Mouse (Mus musculus): ENCODE results near the gene Pah.
A peak's percentile ranks its signal among the peaks of the same experiment; 100 is the strongest.

Gene Pah

GRCm38 (mm10) chr10:87508581-87508980, 13.0 kb upstream of the Pah start:
- no peak for DNase-seq

GRCm38 (mm10) chr10:87513052-87513451, 8.5 kb upstream of the Pah start:
- no peak for DNase-seq

DNA sequence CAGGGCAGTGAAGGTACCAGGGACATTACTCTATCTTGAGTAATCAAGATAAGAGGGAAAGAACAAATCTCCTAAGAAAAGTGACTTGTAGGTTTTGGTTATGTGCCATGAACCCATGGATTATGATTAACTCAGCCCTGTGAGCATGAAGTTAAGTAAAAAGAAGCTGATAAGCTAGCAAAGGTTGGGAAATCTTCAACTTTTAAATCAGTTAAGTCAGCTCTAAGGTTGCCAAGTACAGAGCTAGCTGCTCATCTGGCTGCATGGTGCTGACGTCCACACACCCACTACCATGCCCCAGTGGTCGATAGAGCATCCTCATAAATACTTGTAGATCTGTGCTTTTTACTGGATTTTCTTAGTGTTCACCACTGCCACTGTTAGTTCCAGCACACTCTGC, 3.0 kb upstream of the Pah start:
- DNase-seq = no peak

- no peak for DNase-seq
Measured at GRCm38 (mm10) chr10:87520401-87521116, 1.0 kb upstream of the Pah start.

DNA sequence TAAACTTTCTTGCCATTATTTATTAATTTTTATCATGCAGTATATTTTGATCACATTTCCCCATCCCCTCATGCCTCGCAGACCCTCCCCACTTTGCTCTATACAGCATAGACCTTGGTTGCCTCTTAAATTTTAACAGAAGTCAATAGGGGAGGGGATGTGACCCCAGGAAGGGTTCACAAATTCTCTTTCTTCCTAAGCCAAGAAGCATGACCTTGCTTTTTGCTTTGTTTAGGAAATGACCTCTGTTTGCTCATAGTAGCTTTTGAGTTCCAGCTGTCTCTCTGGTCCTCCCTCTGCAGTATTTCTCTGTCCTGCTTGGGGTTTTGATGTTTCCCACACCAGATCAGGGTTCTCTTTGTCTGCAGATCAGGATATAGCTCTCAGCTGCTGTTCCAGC, 12.6 kb downstream of the Pah start:
- no peak for DNase-seq

GRCm38 (mm10) chr10:87545759-87546158, 24.2 kb downstream of the Pah start:
- DNase-seq = no peak

DNA sequence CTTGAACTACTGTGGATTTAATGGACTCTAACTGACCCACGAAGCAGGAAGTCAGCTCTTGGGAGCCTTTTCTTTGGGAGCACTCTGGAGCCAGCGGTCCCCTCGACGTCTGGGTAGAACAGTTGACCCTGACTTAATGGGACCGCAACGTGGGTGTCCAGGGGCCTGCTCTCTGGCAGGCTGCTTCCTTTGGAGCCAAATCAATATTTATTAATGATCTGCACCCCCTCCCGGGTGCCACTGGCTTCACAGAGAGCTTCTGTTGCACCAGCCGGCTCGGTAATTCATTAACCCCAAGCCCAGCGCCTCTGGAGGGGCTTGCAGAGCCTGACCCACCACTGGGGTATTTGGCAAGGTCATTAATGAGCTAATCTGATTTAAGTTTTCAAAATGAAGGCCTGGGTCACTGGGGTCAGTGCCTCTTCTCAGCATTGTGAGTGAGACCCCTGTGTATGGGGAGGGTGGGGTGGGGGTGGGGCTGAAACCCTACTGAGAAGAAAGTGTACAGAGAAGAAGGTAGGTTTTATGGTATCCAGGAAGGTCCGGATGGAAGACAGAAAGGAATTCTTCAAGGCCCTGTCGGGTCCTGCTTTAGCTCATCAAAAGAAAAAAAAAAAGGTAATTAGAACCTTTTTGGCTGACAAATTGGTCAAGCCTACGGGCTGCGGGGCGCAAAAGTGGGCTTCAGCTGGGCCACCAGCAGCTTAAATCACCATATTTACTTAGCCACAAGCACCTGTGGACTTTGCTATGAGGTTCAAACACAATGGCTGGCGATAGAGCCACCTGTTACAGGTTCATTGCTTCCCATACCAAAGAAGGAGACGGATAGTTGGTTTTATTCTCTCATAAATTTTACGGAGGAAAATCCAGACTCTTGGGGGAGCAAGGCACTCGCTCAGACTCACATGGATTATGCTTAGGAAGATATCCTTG, 25.0 kb downstream of the Pah start:
- DNase-seq = peak; percentile 59

- peak; percentile 20 for DNase-seq
Measured at GRCm38 (mm10) chr10:87552726-87553125, 31.1 kb downstream of the Pah start.

- DNase-seq = no peak
Measured at GRCm38 (mm10) chr10:87556441-87556840, 34.8 kb downstream of the Pah start.

DNA sequence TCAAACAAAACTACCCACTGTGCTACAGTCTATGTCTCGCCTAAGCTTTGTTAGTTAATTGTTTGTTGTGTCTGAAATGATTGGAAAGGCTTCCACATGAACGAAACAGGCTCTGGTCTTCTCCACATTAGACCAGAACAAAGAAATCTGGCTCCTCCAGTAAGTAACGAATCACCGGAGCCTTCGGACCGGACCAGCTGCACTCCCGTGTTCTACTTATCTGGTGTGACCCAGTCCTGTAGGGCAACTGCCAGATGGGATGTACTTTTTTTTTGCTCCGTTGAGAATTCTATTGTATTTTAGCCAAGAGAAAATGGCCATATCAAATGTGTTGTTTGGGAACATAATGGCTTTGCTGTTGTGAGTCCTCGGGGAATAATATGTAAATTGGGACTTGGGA, 42.2 kb downstream of the Pah start:
- DNase-seq = no peak

GRCm38 (mm10) chr10:87565712-87566111, 44.1 kb downstream of the Pah start:
- DNase-seq = no peak

DNA sequence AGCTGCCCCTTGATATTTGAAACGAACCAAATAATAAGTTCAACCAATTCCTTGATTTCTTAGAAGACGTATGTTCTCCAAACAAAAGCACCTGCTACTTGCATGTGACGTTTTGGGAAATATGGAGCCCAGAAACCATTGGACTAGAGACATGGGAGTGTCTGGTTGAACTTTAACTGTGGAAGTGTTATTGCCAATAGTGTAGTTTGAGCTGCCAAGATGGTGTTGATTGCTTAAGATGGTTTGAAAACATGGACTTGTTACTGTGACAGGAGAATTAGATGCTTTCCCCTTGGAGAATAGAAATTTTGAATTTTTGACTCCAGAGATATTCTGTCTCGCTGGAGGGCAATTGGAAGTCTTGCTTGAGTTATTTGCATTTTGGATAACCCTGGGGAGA, 50.9 kb downstream of the Pah start:
- DNase-seq = no peak

- DNase-seq = peak; percentile 39
Measured at GRCm38 (mm10) chr10:87586696-87587095, 65.1 kb downstream of the Pah start.

GRCm38 (mm10) chr10:87593916-87594315, 72.3 kb downstream of the Pah start:
- DNase-seq = no peak

- peak; percentile 13 for DNase-seq
Measured at GRCm38 (mm10) chr10:87596361-87597074, 74.9 kb downstream of the Pah start.

GRCm38 (mm10) chr10:87597075-87597677, 75.6 kb downstream of the Pah start:
- DNase-seq = no peak

DNA sequence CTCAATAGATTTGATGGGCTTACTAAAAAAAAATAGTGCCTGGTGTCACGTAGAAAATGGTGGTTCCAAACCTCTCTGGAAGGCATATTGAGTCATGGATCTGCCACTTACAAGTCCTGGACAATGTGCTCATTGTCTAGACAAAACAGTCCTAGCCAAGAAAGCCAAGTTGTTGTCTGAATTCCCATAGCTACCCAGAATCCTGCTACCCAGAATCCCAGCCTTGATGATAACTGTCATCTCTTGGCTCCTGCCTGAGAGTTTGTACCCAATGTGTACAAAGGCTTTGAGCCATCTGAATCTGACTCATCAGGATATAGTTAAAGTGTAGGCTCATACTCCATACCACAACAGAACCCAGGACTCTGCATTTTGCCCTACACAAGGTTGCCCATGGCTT, 80.6 kb downstream of the Pah start:
- no peak for DNase-seq

DNA sequence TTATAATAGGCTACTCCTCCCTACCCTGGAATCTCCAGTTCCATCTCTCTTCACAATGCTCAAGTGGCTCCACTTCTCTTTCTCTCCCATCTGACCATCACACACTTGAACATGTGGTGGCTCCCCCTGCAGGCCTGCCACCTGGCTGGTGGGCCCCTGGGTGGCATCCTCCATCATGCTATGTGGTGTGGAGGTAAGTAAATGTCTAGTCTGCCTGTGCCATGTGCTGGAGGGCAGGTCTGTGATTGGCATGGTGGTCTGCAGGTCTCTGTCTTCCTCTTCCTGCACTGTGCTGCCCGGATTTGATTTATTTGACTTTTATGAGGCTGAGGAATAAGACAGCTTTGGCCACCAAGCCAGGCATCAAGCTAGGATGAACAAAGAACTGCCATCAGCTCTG, 103.6 kb downstream of the Pah start:
- DNase-seq = no peak

Data from liver (tissue).